Mouse (Mus musculus) left cerebral cortex, adult 8-10 months (tissue): ENCODE results near the gene Slc35g1. TPM values are rescaled to one million over a fixed set of nuclear protein-coding genes. Genes with fewer than 3 reads are reported as not detected.
A peak's percentile ranks its signal among the peaks of the same experiment; 100 is the strongest.
"Not testable (repeated sequence)": the region's sequence is repeated elsewhere in the genome, so short reads cannot be mapped to it uniquely, and the experiment has no call there.

Experiments
- DNase-seq, 2 experiments: peaks; one replicate each; pipeline ENCODE4 v3.0.0; 2022; ENCODE audit warnings: low spot score in 2 of 2
- total RNA-seq, 4 experiments: library from RNA; stranded (reverse); gene quantifications; 2 replicates each; pipeline ENCODE4 v1.2.4; 2022

Gene Slc35g1
- total RNA-seq = 1 to 10 TPM; 1.5 to 2.3 (median 2.1) TPM

- peak; percentile 15 to 33 for DNase-seq
Measured at GRCm38 (mm10) chr19:38395701-38396632, at the start of gene Slc35g1. Slc35g1 (plus strand) TSS chr19:38395980.

- DNase-seq = no peak
Measured at GRCm38 (mm10) chr19:38348271-38349012, 47.3 kb upstream of the Slc35g1 start.

GRCm38 (mm10) chr19:38349013-38349341 lies 46.8 kb upstream of the Slc35g1 start:
- DNase-seq = no peak

GRCm38 (mm10) chr19:38351202-38351601 lies 44.6 kb upstream of the Slc35g1 start:
- no peak for DNase-seq

- no peak for DNase-seq
Measured at GRCm38 (mm10) chr19:38351728-38352127, 44.1 kb upstream of the Slc35g1 start.

- DNase-seq = no peak
Measured at GRCm38 (mm10) chr19:38352495-38353130, 43.2 kb upstream of the Slc35g1 start.

- no peak for DNase-seq
Measured at GRCm38 (mm10) chr19:38354279-38354678, 41.5 kb upstream of the Slc35g1 start.

- DNase-seq = no peak
Measured at GRCm38 (mm10) chr19:38354819-38355360, 40.9 kb upstream of the Slc35g1 start.

- no peak for DNase-seq
Measured at GRCm38 (mm10) chr19:38356211-38356828, 39.5 kb upstream of the Slc35g1 start.

- DNase-seq = no peak
Measured at GRCm38 (mm10) chr19:38357956-38358623, 37.7 kb upstream of the Slc35g1 start.

GRCm38 (mm10) chr19:38359287-38359686 lies 36.5 kb upstream of the Slc35g1 start:
- DNase-seq = no peak

- DNase-seq = no peak
Measured at GRCm38 (mm10) chr19:38361850-38362249, 33.9 kb upstream of the Slc35g1 start.

GRCm38 (mm10) chr19:38363358-38363757 lies 32.4 kb upstream of the Slc35g1 start:
- no peak for DNase-seq

GRCm38 (mm10) chr19:38363879-38364659 lies 31.7 kb upstream of the Slc35g1 start:
- DNase-seq = no peak

- DNase-seq = no peak
Measured at GRCm38 (mm10) chr19:38364939-38365614, 30.7 kb upstream of the Slc35g1 start.

- no peak for DNase-seq
Measured at GRCm38 (mm10) chr19:38372460-38373102, 23.2 kb upstream of the Slc35g1 start.

GRCm38 (mm10) chr19:38373371-38373770 lies 22.4 kb upstream of the Slc35g1 start:
- DNase-seq = no peak

GRCm38 (mm10) chr19:38383769-38384168 lies 12.0 kb upstream of the Slc35g1 start:
- DNase-seq = no peak

GRCm38 (mm10) chr19:38387021-38387420 lies 8.8 kb upstream of the Slc35g1 start:
- DNase-seq = not testable (repeated sequence)
